Mouse (Mus musculus) left cerebral cortex, adult 8-10 months (tissue): ENCODE results near the gene Rhobtb1. TPM values are rescaled to one million over a fixed set of nuclear protein-coding genes. Genes with fewer than 3 reads are reported as not detected.

Source experiments
- DNase-seq, 2 experiments: peaks; one replicate each; pipeline ENCODE4 v3.0.0; 2022; ENCODE audit warnings: low spot score in 2 of 2
- total RNA-seq, 4 experiments: library from RNA; stranded (reverse); gene quantifications; 2 replicates each; pipeline ENCODE4 v1.2.4; 2022

Gene Rhobtb1
- total RNA-seq, 4 experiments from 2014 or later, result 5.7 to 9.0 (median 6.8) TPM

- DNase-seq, result no peak
Observed at GRCm38 (mm10) chr10:69245906-69246668, 94.9 kb downstream of the Rhobtb1 start.

DNA sequence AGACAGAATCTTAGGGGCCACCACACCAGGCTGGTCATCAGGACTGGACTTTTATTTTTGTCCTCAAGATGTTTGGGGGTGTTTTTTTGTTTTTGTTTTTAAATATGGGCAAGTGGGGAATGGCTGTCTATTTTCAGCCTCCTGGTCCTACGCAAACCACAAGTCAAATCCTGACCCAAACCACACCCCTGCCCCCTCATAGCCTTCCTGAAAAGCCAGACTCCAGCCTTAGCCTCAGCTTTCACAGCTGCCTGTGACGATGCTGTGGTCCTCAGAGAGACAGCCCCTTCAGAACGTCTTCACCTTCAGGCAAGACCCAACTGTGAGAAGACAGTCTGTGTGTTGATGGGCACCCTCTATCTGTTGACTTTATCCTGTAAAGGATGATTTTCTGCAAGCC is 95.5 kb downstream of the Rhobtb1 start:
- DNase-seq, result no peak

- DNase-seq, result no peak
Observed at GRCm38 (mm10) chr10:69247311-69248033, 96.2 kb downstream of the Rhobtb1 start.

DNA sequence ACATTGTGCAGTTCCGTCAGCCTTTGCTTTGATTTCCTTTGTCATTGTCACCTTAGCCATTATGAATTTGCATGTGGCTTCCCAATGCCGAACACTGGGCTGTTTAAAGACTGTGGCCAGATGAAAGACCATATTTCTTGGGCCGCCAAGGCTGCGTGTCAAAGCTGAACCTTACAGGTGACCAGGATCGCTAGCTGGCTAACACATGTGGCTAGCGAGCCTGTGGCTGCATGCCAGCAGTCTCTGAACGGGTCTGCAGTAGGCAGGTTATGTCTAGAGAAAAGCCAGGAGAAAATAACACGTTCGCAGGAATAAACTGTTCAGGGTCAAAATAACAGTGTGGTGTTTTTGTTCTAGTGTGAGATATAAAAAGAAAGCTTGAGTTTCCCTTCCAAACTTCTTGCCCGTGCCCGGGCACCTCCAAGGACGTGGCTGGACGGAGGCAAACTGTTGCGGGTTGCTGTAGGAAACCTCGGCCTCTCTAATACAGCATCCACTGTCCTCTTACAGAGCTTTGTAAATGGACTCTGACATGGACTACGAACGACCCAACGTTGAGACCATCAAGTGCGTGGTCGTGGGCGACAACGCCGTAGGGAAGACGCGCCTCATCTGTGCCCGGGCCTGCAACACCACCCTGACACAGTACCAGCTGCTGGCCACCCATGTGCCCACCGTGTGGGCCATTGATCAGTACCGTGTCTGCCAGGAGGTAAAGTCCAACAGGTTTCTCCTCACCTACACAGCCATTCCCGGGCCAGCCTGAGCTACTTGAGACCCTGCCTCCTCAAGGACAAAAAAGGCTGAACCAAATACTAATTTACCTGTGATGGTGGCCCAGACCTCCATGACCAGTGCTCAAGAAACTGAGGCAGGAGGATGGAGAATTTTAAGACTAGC is 97.3 kb downstream of the Rhobtb1 start:
- DNase-seq, result no peak

DNA sequence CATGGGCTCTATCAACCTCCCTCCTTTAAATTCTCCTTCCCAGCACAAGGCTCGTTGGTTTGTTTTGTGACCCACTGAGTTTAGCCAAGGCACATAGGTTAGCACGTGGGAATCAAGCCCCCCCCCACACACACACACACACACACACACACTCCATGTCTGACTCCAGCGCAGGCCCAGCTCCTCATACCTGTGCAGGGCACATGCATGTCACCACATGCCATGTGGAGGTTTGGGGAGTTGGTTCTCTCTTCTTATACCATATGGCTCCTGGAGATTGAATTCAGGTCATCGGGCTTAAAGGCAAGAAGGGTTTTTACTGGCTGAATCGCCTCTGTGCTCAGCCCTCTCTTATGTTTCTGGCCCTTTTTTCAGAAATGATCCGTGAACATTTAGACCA is 100.0 kb downstream of the Rhobtb1 start:
- DNase-seq, result no peak

- DNase-seq, result no peak
Observed at GRCm38 (mm10) chr10:69252112-69253074, 101.2 kb downstream of the Rhobtb1 start.

GRCm38 (mm10) chr10:69253075-69253685 is 101.9 kb downstream of the Rhobtb1 start:
- DNase-seq, result no peak

GRCm38 (mm10) chr10:69253686-69254080 is 102.4 kb downstream of the Rhobtb1 start:
- no peak for DNase-seq

- no peak for DNase-seq
Observed at GRCm38 (mm10) chr10:69254390-69254847, 103.2 kb downstream of the Rhobtb1 start.

GRCm38 (mm10) chr10:69255594-69255993 is 104.4 kb downstream of the Rhobtb1 start:
- DNase-seq, result no peak

DNA sequence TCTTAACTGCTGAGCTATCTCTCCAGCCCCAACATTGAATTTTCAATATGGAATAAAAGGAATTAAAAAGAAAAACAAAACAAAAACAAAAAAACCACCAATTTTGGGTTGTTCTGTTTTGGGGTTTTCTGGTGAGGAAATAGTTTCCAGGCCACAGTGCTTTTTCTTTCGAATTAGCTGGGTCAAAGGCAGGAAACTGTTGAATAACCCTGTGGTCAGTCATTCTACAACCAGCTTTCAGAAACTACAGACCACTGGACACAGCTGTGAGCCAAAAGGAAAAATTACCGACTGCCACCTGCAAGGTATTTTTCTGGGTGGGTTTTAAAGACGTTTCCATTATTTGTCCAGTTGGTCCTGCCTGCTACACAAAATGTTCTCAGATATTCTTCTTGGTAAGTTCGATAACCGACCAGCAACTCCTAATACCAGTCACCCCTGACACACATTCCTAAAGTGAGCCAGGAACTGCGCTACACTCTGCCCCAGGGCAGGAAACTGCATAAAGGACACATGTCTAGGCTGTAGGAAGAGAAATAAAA is 106.4 kb downstream of the Rhobtb1 start:
- no peak for DNase-seq

- DNase-seq, result no peak
Observed at GRCm38 (mm10) chr10:69258588-69258987, 107.4 kb downstream of the Rhobtb1 start.

- DNase-seq, result no peak
Observed at GRCm38 (mm10) chr10:69259161-69259560, 107.9 kb downstream of the Rhobtb1 start.

- no peak for DNase-seq
Observed at GRCm38 (mm10) chr10:69259929-69260328, 108.7 kb downstream of the Rhobtb1 start.

GRCm38 (mm10) chr10:69262918-69263822 is 111.9 kb downstream of the Rhobtb1 start:
- DNase-seq, result no peak

- no peak for DNase-seq
Observed at GRCm38 (mm10) chr10:69263906-69264305, 112.7 kb downstream of the Rhobtb1 start.

- DNase-seq, result no peak
Observed at GRCm38 (mm10) chr10:69265421-69265820, 114.2 kb downstream of the Rhobtb1 start.

DNA sequence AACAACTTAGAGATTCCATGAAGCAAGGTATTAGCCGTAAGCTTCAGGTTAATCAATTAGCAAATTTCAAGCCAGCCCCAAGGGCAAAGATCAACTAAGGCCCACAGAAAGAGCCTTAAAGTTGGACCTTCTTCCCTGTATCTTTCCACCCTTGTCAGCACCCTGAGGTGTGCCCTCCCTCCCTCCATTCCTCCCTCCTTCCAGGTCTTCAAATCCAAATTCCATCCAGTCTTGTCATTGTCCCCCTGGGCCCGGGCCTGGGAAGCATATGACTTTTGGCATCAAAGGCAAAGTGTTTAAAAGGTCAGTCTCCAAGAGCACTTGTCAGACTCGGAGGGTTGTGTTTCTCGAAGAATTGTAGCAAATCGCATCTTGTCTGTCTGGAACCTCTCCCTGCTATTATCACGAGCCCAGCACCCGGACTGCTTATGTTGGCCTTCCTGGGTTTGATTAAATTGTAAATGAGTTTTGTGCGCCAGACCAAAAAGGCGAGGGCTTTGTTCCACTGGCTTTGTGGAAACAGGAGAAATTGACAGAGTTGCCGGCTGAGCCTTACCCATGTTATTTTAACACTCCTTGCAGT is 116.9 kb downstream of the Rhobtb1 start:
- no peak for DNase-seq
